Mouse (Mus musculus) MEL (cell line): ENCODE measurements around the gene Slc25a21. TPM values are rescaled to one million over a fixed set of nuclear protein-coding genes. Genes with fewer than 3 reads are reported as not detected.

Experiments
- DNase-seq: peaks from one replicate; pipeline ENCODE4 v3.0.0; 2011; ENCODE audit warnings: low read depth, low spot score
- H3K27ac ChIP-seq: 2 replicates; pipeline ENCODE4 v1.5.1; 2012; ENCODE audit warnings: low read depth, mild to moderate bottlenecking, control low read depth, low read length, moderate library complexity; ENCODE audit not compliant: control insufficient read depth
- H3K27me3 ChIP-seq, 2 experiments: fragments of 150-350 bp in 1 of 2; sonication (generic) in 1 of 2; 2 replicates each; pipeline ENCODE4 v1.6.1; 2012; ENCODE audit warnings: low read length in 2 of 2, mild to moderate bottlenecking in 2 of 2, improper control_type of control experiment in 1 of 2, moderate library complexity in 1 of 2; ENCODE audit not compliant: insufficient read depth in 2 of 2, control insufficient read depth in 1 of 2
- H3K36me3 ChIP-seq, 2 experiments: 2 replicates each; pipeline ENCODE4 v1.6.1; 2012 to 2014; ENCODE audit warnings: low read length in 2 of 2, improper control_type of control experiment in 1 of 2, inconsistent platforms in 1 of 2, mild to moderate bottlenecking in 1 of 2; ENCODE audit not compliant: insufficient read depth in 2 of 2, control insufficient read depth in 1 of 2
- H3K4me1 ChIP-seq, 2 experiments: fragments of 150-350 bp in 1 of 2; sonication (generic) in 1 of 2; 2 replicates each; pipeline ENCODE4 v1.6.1; 2012; ENCODE audit warnings: low read length in 2 of 2, improper control_type of control experiment in 1 of 2, mild to moderate bottlenecking in 1 of 2; ENCODE audit not compliant: insufficient read depth in 2 of 2, control insufficient read depth in 1 of 2
- H3K4me3 ChIP-seq, 2 experiments: fragments of 150-350 bp in 1 of 2; sonication (generic) in 1 of 2; 2 replicates each; pipeline ENCODE4 v1.5.1; 2012; ENCODE audit warnings: low read depth in 2 of 2, low read length in 2 of 2, mild to moderate bottlenecking in 2 of 2, moderate library complexity in 2 of 2, control low read depth in 1 of 2, improper control_type of control experiment in 1 of 2; ENCODE audit not compliant: control insufficient read depth in 1 of 2, insufficient read depth in 1 of 2
- H3K79me2 ChIP-seq: 2 replicates; pipeline ENCODE4 v1.6.1; 2012; ENCODE audit warnings: mild to moderate bottlenecking, low read length, moderate library complexity; ENCODE audit not compliant: control insufficient read depth, poor library complexity, insufficient read depth
- H3K9ac ChIP-seq: 2 replicates; pipeline ENCODE4 v1.6.1; 2012; ENCODE audit warnings: low read depth, mild to moderate bottlenecking, control low read depth, low read length, moderate library complexity; ENCODE audit not compliant: control insufficient read depth, poor library complexity, severe bottlenecking
- H3K9me3 ChIP-seq: fragments of 150-350 bp; sonication (generic); replicated peaks from 2 replicates; pipeline ENCODE4 v1.6.1; 2012; ENCODE audit warnings: mild to moderate bottlenecking, low read length, improper control_type of control experiment, moderate library complexity; ENCODE audit not compliant: insufficient read depth
- CHD1 ChIP-seq: IDR thresholded peaks from 2 replicates; pipeline ENCODE4 v1.6.1; 2012; ENCODE audit warnings: low read depth, mild to moderate bottlenecking, inconsistent platforms, low read length, improper control_type of control experiment
- CHD2 ChIP-seq: IDR thresholded peaks from 2 replicates; pipeline ENCODE4 v1.6.1; 2011; ENCODE audit warnings: low read length, improper control_type of control experiment
- CTCF ChIP-seq, 3 experiments: IDR thresholded peaks in 2 of 3; conservative IDR thresholded peaks in 1 of 3; 2 replicates each; pipeline ENCODE4 v1.5.1; 2011 to 2012; ENCODE audit warnings: low read length in 3 of 3, low read depth in 2 of 3, mild to moderate bottlenecking in 2 of 3, improper control_type of control experiment in 1 of 3, inconsistent platforms in 1 of 3, mixed read lengths in 1 of 3, moderate library complexity in 1 of 3; ENCODE audit not compliant: control insufficient read depth in 1 of 3, insufficient read depth in 1 of 3, poor library complexity in 1 of 3, severe bottlenecking in 1 of 3
- E2F4 ChIP-seq: IDR thresholded peaks from 2 replicates; pipeline ENCODE4 v1.6.1; 2011; ENCODE audit warnings: low read depth, low read length, improper control_type of control experiment, borderline replicate concordance
- ELF1 ChIP-seq: IDR thresholded peaks from 2 replicates; pipeline ENCODE4 v1.6.1; 2014; ENCODE audit warnings: low read depth, mild to moderate bottlenecking, inconsistent platforms, low read length, improper control_type of control experiment, moderate library complexity
- HCFC1 ChIP-seq: IDR thresholded peaks from 2 replicates; pipeline ENCODE4 v1.6.1; 2012; ENCODE audit warnings: low read depth, mild to moderate bottlenecking, inconsistent platforms, low read length, improper control_type of control experiment, moderate library complexity
- JUND ChIP-seq: IDR thresholded peaks from 2 replicates; pipeline ENCODE4 v1.6.1; 2011; ENCODE audit warnings: low read depth, mild to moderate bottlenecking, improper control_type of control experiment, low read length
- KAT2A ChIP-seq: conservative IDR thresholded peaks from 2 replicates; pipeline ENCODE4 v1.6.1; 2012; ENCODE audit warnings: low read depth, low read length, improper control_type of control experiment, inconsistent platforms
- MAX ChIP-seq: IDR thresholded peaks from 2 replicates; pipeline ENCODE4 v1.6.1; 2011; ENCODE audit warnings: low read length, improper control_type of control experiment
- MEF2A ChIP-seq: IDR thresholded peaks from 2 replicates; pipeline ENCODE4 v1.6.1; 2014; ENCODE audit warnings: low read depth, mild to moderate bottlenecking, inconsistent platforms, low read length, improper control_type of control experiment; ENCODE audit not compliant: poor library complexity, insufficient replicate concordance, severe bottlenecking; ENCODE audit errors: extremely low read depth
- MYC ChIP-seq: IDR thresholded peaks from 2 replicates; pipeline ENCODE4 v1.6.1; 2011; ENCODE audit warnings: low read depth, mild to moderate bottlenecking, low read length, improper control_type of control experiment, moderate library complexity
- NELFE ChIP-seq: IDR thresholded peaks from 2 replicates; pipeline ENCODE4 v1.6.1; 2011; ENCODE audit warnings: low read depth, low read length, improper control_type of control experiment
- POLR2A ChIP-seq, 2 experiments: IDR thresholded peaks; 2 replicates each; pipeline ENCODE4 v1.6.1; 2011 to 2012; ENCODE audit warnings: low read length in 2 of 2, mild to moderate bottlenecking in 2 of 2, control low read depth in 1 of 2, improper control_type of control experiment in 1 of 2, low read depth in 1 of 2, moderate library complexity in 1 of 2; ENCODE audit not compliant: control insufficient read depth in 1 of 2, insufficient read depth in 1 of 2, poor library complexity in 1 of 2
- RCOR1 ChIP-seq: IDR thresholded peaks from 2 replicates; pipeline ENCODE4 v1.6.1; 2012; ENCODE audit warnings: low read depth, mild to moderate bottlenecking, inconsistent platforms, low read length, improper control_type of control experiment
- USF1 ChIP-seq: IDR thresholded peaks from 2 replicates; pipeline ENCODE4 v1.6.1; 2014; ENCODE audit warnings: low read depth, mild to moderate bottlenecking, inconsistent platforms, low read length, improper control_type of control experiment, moderate library complexity
- USF2 ChIP-seq, 2 experiments: IDR thresholded peaks; 2 replicates each; pipeline ENCODE4 v1.6.1; 2011 to 2012; ENCODE audit warnings: improper control_type of control experiment in 2 of 2, low read length in 2 of 2, borderline replicate concordance in 1 of 2, inconsistent platforms in 1 of 2, low read depth in 1 of 2, mild to moderate bottlenecking in 1 of 2; ENCODE audit not compliant: insufficient read depth in 1 of 2
- ZC3H11A ChIP-seq: IDR thresholded peaks from 2 replicates; pipeline ENCODE4 v1.6.1; 2012; ENCODE audit warnings: low read depth, mild to moderate bottlenecking, inconsistent platforms, low read length, improper control_type of control experiment
- ZKSCAN1 ChIP-seq: IDR thresholded peaks from 2 replicates; pipeline ENCODE4 v1.6.1; 2012; ENCODE audit warnings: low read depth, mild to moderate bottlenecking, inconsistent platforms, low read length, improper control_type of control experiment, moderate library complexity
- ZMIZ1 ChIP-seq: IDR thresholded peaks from 2 replicates; pipeline ENCODE4 v1.6.1; 2012; ENCODE audit warnings: low read depth, mild to moderate bottlenecking, inconsistent platforms, low read length, improper control_type of control experiment, moderate library complexity
- ZNF384 ChIP-seq: IDR thresholded peaks from 2 replicates; pipeline ENCODE4 v1.6.1; 2012; ENCODE audit warnings: low read depth, mild to moderate bottlenecking, inconsistent platforms, low read length, improper control_type of control experiment
- polyA plus RNA-seq, 2 experiments: library from polyadenylated mRNA; stranded (reverse) in 1 of 2; unstranded in 1 of 2; fragments of >175 nt in 1 of 2; fragments of >200 nt in 1 of 2; gene quantifications; 2 replicates each; pipeline versions ENCODE4 v1.2.1 to v1.2.4; 2012; ENCODE audit warnings: low replicate concordance in 2 of 2, low read depth in 1 of 2; ENCODE audit not compliant: insufficient read length in 2 of 2, insufficient read depth in 1 of 2, missing spikeins in 1 of 2
- total RNA-seq: library from RNA; depleted of rRNA; stranded (reverse); fragments of 300-350 nt; gene quantifications from 2 replicates; pipeline ENCODE4 v1.2.3, GENCODE M21; 2012

Slc25a21 gene
- total and polyA plus RNA-seq, 3 experiments, result 14.7 to 18.3 TPM; not detected in 1

- H3K4me1 ChIP-seq, result peaks cover 3 to 7% of the 10 kb centered on the region in 2 experiments; a peak in 1 of 4 replicates
- H3K9ac ChIP-seq, result no peak overlapping the region
- no peak for DNase-seq
- H3K79me2 ChIP-seq, result peaks cover 4% of the 10 kb centered on the region
- H3K9me3 ChIP-seq, result no peaks in the 10 kb centered on the region
- no peak overlapping the region for H3K4me3 ChIP-seq
- peaks cover 0 to 6% of the 10 kb centered on the region in 2 experiments; a peak in 1 of 4 replicates for H3K36me3 ChIP-seq
- H3K27ac ChIP-seq, result no peak overlapping the region
- no peaks in the 10 kb centered on the region for H3K27me3 ChIP-seq
- TF ChIP-seq ZC3H11A (no peak), KAT2A (no peak), MEF2A (no peak), CHD2 (no peak), RCOR1 (no peak), ZNF384 (no peak), USF2 (IDR thresholded peaks at IDR 0.05; ENCODE audit: borderline replicate concordance in 1 of 2, insufficient read depth in 1 of 2, low read depth in 1 of 2, low read length in 2 of 2) (no peak), ZMIZ1 (no peak), CHD1 (no peak), CTCF (IDR thresholded peaks at IDR 0.05 in 2 of 3, conservative IDR thresholded peaks at IDR 0.05 in 1 of 3; ENCODE audit: control insufficient read depth in 1 of 3, insufficient read depth in 1 of 3, low read depth in 2 of 3, low read length in 3 of 3, poor library complexity in 1 of 3, severe bottlenecking in 1 of 3) (no peak)
Observed at GRCm38 (mm10) chr12:56701004-56701403, 496.3 kb downstream of the Slc25a21 start.

GRCm38 (mm10) chr12:56699915-56700900 lies 497.1 kb downstream of the Slc25a21 start:
- TF ChIP-seq JUND (no peak), MYC (no peak), ELF1 (no peak), HCFC1 (no peak), NELFE (no peak), E2F4 (no peak), POLR2A (IDR thresholded peaks at IDR 0.05; ENCODE audit: control insufficient read depth in 1 of 2, insufficient read depth in 1 of 2, low read depth in 1 of 2, low read length in 2 of 2, poor library complexity in 1 of 2) (no peak), ZKSCAN1 (no peak), USF1 (no peak), KAT2A (no peak), MAX (no peak)
- TF ChIP-seq, all 39 proteins: peak for 0
- Histone ChIP-seq H3K79me2 (peaks cover 4% of the 10 kb centered on the region), H3K27me3 (no peaks in the 10 kb centered on the region), H3K4me1 (peaks cover 3 to 7% of the 10 kb centered on the region in 2 experiments; a peak in 1 of 4 replicates), H3K9me3 (no peaks in the 10 kb centered on the region), H3K9ac (no peak overlapping the region), H3K4me3 (no peak overlapping the region), H3K36me3 (peaks cover 0 to 6% of the 10 kb centered on the region in 2 experiments; a peak in 1 of 4 replicates), H3K27ac (no peak overlapping the region)
- DNase-seq, result no peak
